Mouse (Mus musculus): ENCODE measurements around the gene Zfp575.

- TF ChIP-seq ZNF384 (IDR thresholded peaks at IDR 0.05; ENCODE audit: low read depth, low read length) (no peak), ZC3H11A (IDR thresholded peaks at IDR 0.05; ENCODE audit: borderline replicate concordance, low read depth, low read length) (no peak)
Observed at GRCm38 (mm10) chr7:24584876-24585275, 2.6 kb downstream of the Zfp575 start.

Data from ES-E14 (cell line).